Mouse (Mus musculus): Measurements from ENCODE around the gene 4930432K21Rik.

4930432K21Rik gene

DNA sequence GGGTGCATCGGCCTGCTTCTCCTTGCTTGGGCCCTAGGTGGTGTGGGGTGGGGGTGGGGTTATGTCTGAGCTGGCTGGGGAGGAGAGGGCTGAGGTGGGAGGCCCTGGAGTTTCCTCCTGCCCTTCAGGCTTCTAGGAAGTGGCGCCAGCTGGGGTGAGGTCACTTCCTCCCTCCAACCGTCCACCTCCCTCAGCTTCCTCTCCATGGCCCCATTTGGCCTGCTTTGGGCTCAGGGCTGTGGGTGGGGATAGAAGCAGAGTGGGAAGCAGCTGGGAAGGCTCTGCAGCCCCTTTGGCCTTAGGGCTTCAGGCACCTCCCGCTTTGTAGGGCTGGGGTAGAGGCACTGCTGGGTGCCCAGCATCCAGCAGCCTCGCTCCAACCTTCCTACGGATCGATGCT is 60.0 kb downstream of the 4930432K21Rik start:
- TF ChIP-seq GATA4 (IDR thresholded peaks at IDR 0.05; ENCODE audit: insufficient replicate concordance, low read length), result no peak

DNA sequence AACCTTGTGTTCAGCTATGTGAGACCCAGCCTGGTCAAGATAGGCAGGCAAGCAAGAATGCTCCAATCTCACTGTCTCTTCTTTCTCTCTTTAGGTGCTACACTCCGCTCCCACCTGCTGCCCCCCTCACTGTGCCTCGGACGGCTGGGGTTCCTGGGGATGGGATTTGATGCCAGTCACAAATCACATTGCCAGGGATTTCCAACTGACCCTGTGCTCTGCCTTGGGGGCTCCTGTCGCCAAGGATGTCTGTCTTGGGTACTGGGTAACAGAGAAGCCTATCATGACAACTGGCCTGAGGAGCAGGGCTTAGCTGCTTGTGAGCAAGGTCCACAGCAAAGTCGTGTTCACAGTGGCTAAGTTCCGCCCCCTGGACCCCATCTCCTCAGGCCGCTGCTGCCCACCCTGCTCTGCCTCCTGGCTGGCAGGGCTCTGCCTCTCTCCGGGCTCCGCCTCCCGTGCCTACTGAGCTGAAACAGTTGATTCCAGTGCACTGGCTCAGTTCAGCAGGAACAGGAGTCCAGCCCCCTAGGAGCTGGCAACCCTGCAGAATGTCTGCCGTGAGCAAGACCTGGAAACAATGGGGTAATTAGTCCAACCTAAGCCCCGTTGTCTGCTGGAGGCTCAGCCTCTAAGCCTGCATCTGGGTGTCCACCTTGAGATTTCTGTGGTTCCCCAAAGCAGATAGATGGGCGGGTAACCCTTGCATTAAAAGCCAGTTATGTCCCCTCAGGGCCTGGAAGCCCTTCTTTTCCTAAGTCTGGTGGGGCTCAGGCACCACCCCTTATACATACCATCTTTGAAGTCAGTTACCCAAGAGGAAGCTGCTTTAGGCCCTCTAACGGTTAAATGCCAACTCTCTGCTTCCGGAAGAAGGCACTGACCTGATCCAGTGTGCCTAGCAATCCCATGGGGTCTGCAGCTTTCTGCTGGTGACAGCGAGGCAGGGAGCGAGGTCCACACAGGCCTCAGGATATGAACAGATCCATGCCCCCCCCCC is 60.9 kb downstream of the 4930432K21Rik start:
- TF ChIP-seq GATA4 (IDR thresholded peaks at IDR 0.05; ENCODE audit: insufficient replicate concordance, low read length), result no peak

DNA sequence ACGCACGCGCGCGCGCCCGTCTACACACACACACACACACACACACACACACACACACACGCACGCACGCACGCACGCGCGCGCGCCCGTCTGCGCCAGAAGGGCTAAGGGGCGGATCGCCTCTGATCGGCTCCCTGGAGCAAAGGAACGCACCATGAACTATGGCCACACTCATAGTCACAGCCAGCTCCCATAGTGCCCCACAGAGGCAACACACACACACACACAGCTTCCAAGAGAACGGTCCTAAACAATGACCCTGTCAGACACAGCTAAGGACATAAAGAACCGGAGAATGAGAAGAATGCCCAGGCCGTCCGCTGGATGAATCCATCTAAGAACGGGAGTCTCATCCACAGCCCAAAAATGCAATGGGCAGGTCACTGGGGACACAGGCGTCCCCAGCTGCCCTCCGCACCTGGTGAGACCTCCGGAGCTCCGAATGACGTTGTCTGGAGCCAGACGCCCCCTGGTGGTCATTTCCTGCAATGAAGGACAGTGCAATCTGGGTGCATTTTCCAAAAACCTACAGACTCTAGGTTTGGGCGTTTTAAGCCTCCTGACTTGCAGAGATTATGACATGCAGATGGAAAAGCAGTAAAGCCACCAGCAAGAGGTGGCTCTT is 62.5 kb downstream of the 4930432K21Rik start:
- no peak for TF ChIP-seq GATA4 (IDR thresholded peaks at IDR 0.05; ENCODE audit: insufficient replicate concordance, low read length)

GRCm38 (mm10) chr8:84211202-84211601 is 63.4 kb downstream of the 4930432K21Rik start:
- TF ChIP-seq GATA4 (IDR thresholded peaks at IDR 0.05; ENCODE audit: insufficient replicate concordance, low read length), result no peak

- TF ChIP-seq GATA4 (IDR thresholded peaks at IDR 0.05; ENCODE audit: insufficient replicate concordance, low read length), result no peak
These were observed 64.2 kb downstream of the 4930432K21Rik start for GRCm38 (mm10) chr8:84211881-84212563.

GRCm38 (mm10) chr8:84213277-84213676 is 65.5 kb downstream of the 4930432K21Rik start:
- no peak for TF ChIP-seq GATA4 (IDR thresholded peaks at IDR 0.05; ENCODE audit: insufficient replicate concordance, low read length)

DNA sequence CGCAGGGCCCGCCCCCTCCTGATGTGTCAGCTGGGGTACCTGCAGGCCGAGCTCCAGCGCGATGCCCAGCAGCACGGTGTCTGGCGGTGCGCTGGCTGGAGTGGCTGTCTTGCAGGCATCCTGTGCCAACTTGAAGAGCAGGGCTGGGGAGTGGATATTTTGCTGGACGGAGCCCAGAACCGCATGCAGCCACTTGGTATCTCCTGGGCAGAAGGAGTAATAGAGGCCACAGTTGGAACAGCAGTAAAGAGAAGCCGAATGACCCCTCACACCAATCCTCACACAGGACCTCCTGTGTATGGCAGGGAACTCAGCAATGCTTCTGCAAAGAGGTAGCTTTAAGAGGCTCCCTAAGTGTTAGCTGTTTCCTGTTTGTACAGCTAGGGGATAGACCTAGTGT is 69.4 kb downstream of the 4930432K21Rik start:
- no peak for TF ChIP-seq GATA4 (IDR thresholded peaks at IDR 0.05; ENCODE audit: insufficient replicate concordance, low read length)

DNA sequence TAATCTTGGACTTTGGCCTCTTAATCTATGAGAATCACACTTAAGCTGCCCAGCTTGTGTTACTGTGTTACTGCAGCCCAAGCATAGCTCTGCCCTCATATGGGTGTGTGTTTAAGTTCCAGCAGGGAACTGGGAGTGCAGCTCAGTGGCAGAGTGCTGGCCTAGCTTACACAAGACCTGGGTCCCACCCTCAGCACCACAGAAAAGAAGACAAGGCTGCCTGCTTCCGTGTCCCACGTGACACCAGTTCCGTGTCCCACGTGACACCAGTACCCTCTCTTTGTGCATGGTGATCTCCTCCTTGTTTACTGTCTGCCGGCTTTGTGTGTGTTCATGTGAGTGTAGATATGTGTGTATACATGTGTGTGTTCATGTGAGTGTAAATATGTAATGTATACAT is 70.3 kb downstream of the 4930432K21Rik start:
- no peak for TF ChIP-seq GATA4 (IDR thresholded peaks at IDR 0.05; ENCODE audit: insufficient replicate concordance, low read length)

DNA sequence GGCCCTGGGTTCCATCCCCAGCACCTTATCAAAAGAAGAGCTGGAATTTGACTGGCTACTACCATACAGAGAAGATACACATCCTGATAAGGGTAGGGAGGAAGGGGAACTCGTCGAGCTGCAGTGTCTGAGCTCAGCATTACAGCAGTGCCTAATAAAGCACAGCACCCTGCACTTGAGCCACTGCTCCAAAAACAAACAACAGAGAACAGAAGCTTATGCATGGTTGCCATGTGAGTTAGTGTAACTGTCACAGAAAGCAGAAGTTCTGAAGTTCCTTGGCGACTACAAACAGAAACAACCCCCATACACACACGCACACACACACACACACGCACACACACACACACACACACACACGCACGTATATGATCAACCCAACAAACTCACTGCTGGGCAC is 72.3 kb downstream of the 4930432K21Rik start:
- no peak for TF ChIP-seq GATA4 (IDR thresholded peaks at IDR 0.05; ENCODE audit: insufficient replicate concordance, low read length)
